Mouse (Mus musculus): ENCODE results near the gene Ablim1.

- TF ChIP-seq CTCF (IDR thresholded peaks at IDR 0.05; ENCODE audit: low read depth, low read length) (no peak), POLR2A (IDR thresholded peaks at IDR 0.05; ENCODE audit: extremely low read depth, insufficient read depth, low read length) (no peak)
These were observed 133.8 kb downstream of the Ablim1 start for GRCm38 (mm10) chr19:57180908-57181307.

Measured in liver, adult 2 months (tissue).